In the genomic region with DNA sequence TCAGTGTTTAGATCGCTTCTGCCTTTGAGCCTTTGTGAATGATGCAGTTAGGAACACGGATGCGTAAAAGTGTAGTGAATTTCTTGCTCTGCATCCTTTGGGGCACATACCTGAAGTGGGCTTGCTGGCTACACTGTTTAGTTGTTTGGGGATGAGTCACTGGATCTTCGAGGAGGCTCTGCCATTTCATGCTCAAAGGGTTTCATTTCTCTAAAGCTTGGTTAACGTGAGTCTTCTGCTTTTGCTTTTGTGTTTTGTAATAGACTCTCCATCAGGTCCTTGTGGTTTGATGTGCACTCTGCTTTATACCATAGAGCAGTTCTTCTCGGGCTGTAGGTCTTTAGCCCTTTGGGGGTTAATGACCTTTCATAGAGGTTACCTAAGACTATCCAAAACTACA, we compare ENCODE assay signal across 8 mouse cellular contexts.
"Had no signal": no experiment of that assay in that cellular context is flagged by ENCODE, and none has a peak within 500 bp of the region (broad histone marks: within the 10 kb centered on the region; RNA-seq: fewer than 3 reads in every experiment).

No protein-coding gene starts in this region.

- DNase-seq: kidney, postnatal 14 days; lung, adult 2 months; lung, postnatal 36 days; retina, postnatal 1 day; right cerebral cortex, postnatal 14 days; thymus, postnatal 14 days had no signal

- ATAC-seq: lung, postnatal 0 days; midbrain, embryonic 15.5 days had no signal
